Mouse (Mus musculus) frontal cortex, postnatal 10 days (tissue): ENCODE measurements around the gene Dusp10.

Experiments
- DNase-seq, 2 experiments: peaks; one replicate each; pipeline ENCODE4 v3.0.0; 2022; ENCODE audit warnings: low spot score in 2 of 2, mixed read lengths in 1 of 2

Dusp10 gene

GRCm38 (mm10) chr1:184053711-184054110, 40.6 kb downstream of the Dusp10 start:
- DNase-seq = no peak

GRCm38 (mm10) chr1:184054176-184054575, 41.1 kb downstream of the Dusp10 start:
- DNase-seq = no peak

GRCm38 (mm10) chr1:184058206-184058605, 45.1 kb downstream of the Dusp10 start:
- DNase-seq = no peak

- DNase-seq = no peak
Observed at GRCm38 (mm10) chr1:184059814-184060213, 46.7 kb downstream of the Dusp10 start.

- no peak for DNase-seq
Observed at GRCm38 (mm10) chr1:184060381-184060780, 47.3 kb downstream of the Dusp10 start.

GRCm38 (mm10) chr1:184060828-184061734, 48.0 kb downstream of the Dusp10 start:
- DNase-seq = no peak

GRCm38 (mm10) chr1:184061901-184062300, 48.8 kb downstream of the Dusp10 start:
- no peak for DNase-seq

- no peak for DNase-seq
Observed at GRCm38 (mm10) chr1:184064306-184064705, 51.2 kb downstream of the Dusp10 start.

- DNase-seq = no peak
Observed at GRCm38 (mm10) chr1:184065589-184066361, 52.7 kb downstream of the Dusp10 start.

- no peak for DNase-seq
Observed at GRCm38 (mm10) chr1:184066460-184067287, 53.6 kb downstream of the Dusp10 start.

- no peak for DNase-seq
Observed at GRCm38 (mm10) chr1:184067704-184068558, 54.8 kb downstream of the Dusp10 start.

GRCm38 (mm10) chr1:184068971-184069370, 55.9 kb downstream of the Dusp10 start:
- no peak for DNase-seq

- no peak for DNase-seq
Observed at GRCm38 (mm10) chr1:184076065-184076464, 63.0 kb downstream of the Dusp10 start.

GRCm38 (mm10) chr1:184076756-184077155, 63.7 kb downstream of the Dusp10 start:
- no peak for DNase-seq

GRCm38 (mm10) chr1:184079304-184079703, 66.2 kb downstream of the Dusp10 start:
- no peak for DNase-seq

GRCm38 (mm10) chr1:184082661-184083060, 69.6 kb downstream of the Dusp10 start:
- no peak for DNase-seq

- DNase-seq = no peak
Observed at GRCm38 (mm10) chr1:184083166-184083565, 70.1 kb downstream of the Dusp10 start.

GRCm38 (mm10) chr1:184084961-184085360, 71.9 kb downstream of the Dusp10 start:
- DNase-seq = no peak

- DNase-seq = no peak
Observed at GRCm38 (mm10) chr1:184090515-184090914, 77.4 kb downstream of the Dusp10 start.

- no peak for DNase-seq
Observed at GRCm38 (mm10) chr1:184094914-184095313, 81.8 kb downstream of the Dusp10 start.

GRCm38 (mm10) chr1:184100414-184100813, 87.3 kb downstream of the Dusp10 start:
- DNase-seq = no peak
